Mouse (Mus musculus): Measurements from ENCODE around the gene Mx1. TPM values are rescaled to one million over a fixed set of nuclear protein-coding genes. Genes with fewer than 3 reads are reported as not detected.

Mx1 gene
- polyA plus RNA-seq, 1 experiment from 2014 or later: not detected

DNA sequence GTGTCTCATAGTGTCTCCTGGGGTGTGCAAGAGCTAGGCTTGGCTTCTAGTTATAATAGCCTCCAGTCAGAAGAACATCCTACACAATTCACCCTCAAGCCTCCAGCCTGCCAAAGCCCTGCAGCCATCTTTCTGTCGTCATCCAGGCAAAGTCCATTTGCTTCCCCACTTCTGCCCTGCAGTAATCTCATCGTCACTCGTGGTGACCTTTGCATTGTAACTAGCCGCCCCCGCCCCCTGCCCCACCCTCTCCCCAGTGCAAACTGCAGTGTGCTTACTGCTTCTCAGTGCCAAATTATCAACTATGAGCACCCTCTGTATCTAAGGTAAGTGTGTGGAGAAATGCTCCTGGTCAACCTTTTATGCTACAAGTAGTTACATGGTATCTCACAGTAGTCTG, 35.0 kb upstream of the Mx1 start:
- Histone ChIP-seq H3K27me3 (replicated peaks; ENCODE audit: control insufficient read depth, insufficient read depth, low read length) (no peaks in the 10 kb centered on the region), H3K4me2 (ENCODE audit: low read length) (no peak overlapping the region), H3K4me3 (replicated peaks; ENCODE audit: low read length) (no peak overlapping the region), H3K4me1 (replicated peaks; ENCODE audit: control insufficient read depth, insufficient read depth, low read length) (no peaks in the 10 kb centered on the region), H3K36me3 (ENCODE audit: control insufficient read depth, insufficient read depth) (no peaks in the 10 kb centered on the region), H3K9me3 (ENCODE audit: control insufficient read depth, low read length) (no peaks in the 10 kb centered on the region), H3K9ac (replicated peaks; ENCODE audit: low read depth, low read length) (no peak overlapping the region), H3K27ac (ENCODE audit: low read length) (no peak overlapping the region)
- ATAC-seq: no peak
- WGBS: 66% methylated on average over 5 of the region's 5 CpGs

- Histone ChIP-seq H3K4me1 (replicated peaks; ENCODE audit: control insufficient read depth, insufficient read depth, low read length) (no peaks in the 10 kb centered on the region), H3K27ac (ENCODE audit: low read length) (no peak overlapping the region), H3K36me3 (ENCODE audit: control insufficient read depth, insufficient read depth) (no peaks in the 10 kb centered on the region), H3K9ac (replicated peaks; ENCODE audit: low read depth, low read length) (no peak overlapping the region), H3K9me3 (ENCODE audit: control insufficient read depth, low read length) (no peaks in the 10 kb centered on the region), H3K4me2 (ENCODE audit: low read length) (no peak overlapping the region), H3K4me3 (replicated peaks; ENCODE audit: low read length) (no peak overlapping the region), H3K27me3 (replicated peaks; ENCODE audit: control insufficient read depth, insufficient read depth, low read length) (no peaks in the 10 kb centered on the region)
- WGBS: 50% methylated on average over 3 of the region's 3 CpGs
- ATAC-seq: no peak
Measured at GRCm38 (mm10) chr16:97496026-97496425, 33.3 kb upstream of the Mx1 start.

DNA sequence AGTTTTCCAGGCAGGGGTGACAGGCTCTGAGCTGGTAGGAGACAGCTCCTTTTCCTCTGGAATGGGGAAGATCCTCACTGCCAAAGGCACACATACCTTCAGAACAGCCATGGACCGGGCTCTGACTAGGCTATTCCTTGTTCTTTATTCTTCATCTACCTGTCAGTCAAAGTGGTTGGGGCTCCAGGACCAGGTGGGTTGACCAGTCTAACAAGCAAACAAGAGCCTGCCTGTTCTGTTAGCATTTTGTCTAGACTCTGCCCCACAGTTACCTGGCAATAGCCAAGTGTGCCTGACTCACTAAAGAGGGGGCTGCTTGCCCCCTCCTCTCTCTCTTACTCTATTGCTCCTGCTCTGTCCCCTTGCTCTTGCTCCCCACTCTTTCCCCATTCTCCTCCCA, 29.7 kb upstream of the Mx1 start:
- 91% methylated on average over 1 of the region's 1 CpGs for WGBS
- Histone ChIP-seq H3K27ac (ENCODE audit: low read length) (no peak overlapping the region), H3K4me3 (replicated peaks; ENCODE audit: low read length) (no peak overlapping the region), H3K4me2 (ENCODE audit: low read length) (no peak overlapping the region), H3K9me3 (ENCODE audit: control insufficient read depth, low read length) (no peaks in the 10 kb centered on the region), H3K27me3 (replicated peaks; ENCODE audit: control insufficient read depth, insufficient read depth, low read length) (no peaks in the 10 kb centered on the region), H3K4me1 (replicated peaks; ENCODE audit: control insufficient read depth, insufficient read depth, low read length) (no peaks in the 10 kb centered on the region), H3K9ac (replicated peaks; ENCODE audit: low read depth, low read length) (no peak overlapping the region), H3K36me3 (ENCODE audit: control insufficient read depth, insufficient read depth) (no peaks in the 10 kb centered on the region)
- ATAC-seq: no peak

DNA sequence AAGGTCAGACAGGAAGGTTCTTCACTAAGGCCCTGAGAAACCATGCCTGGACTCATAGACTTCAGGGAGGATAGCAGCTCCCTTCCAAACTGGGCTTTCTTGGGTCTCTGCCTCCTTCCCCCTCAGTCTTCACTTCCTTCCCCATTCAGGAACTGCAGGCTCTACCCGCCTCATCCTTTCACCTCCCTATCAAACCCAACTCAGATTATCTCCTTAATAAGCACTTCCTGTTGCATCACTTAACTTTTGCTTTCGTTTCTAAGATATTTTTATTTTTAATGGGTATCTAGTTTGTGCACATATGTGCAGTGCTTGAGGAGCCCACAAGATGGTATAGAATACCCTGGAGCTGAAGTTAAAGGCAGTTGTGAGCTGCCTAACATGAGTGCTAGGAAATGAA, 15.9 kb upstream of the Mx1 start:
- Histone ChIP-seq H3K36me3 (ENCODE audit: control insufficient read depth, insufficient read depth) (no peaks in the 10 kb centered on the region), H3K4me1 (replicated peaks; ENCODE audit: control insufficient read depth, insufficient read depth, low read length) (no peaks in the 10 kb centered on the region), H3K4me3 (replicated peaks; ENCODE audit: low read length) (no peak overlapping the region), H3K9ac (replicated peaks; ENCODE audit: low read depth, low read length) (no peak overlapping the region), H3K4me2 (ENCODE audit: low read length) (no peak overlapping the region), H3K9me3 (ENCODE audit: control insufficient read depth, low read length) (no peaks in the 10 kb centered on the region), H3K27ac (ENCODE audit: low read length) (no peak overlapping the region), H3K27me3 (replicated peaks; ENCODE audit: control insufficient read depth, insufficient read depth, low read length) (no peaks in the 10 kb centered on the region)
- WGBS: 81% methylated on average over 2 of the region's 2 CpGs
- ATAC-seq: no peak

- Histone ChIP-seq H3K27ac (ENCODE audit: low read length) (no peak overlapping the region), H3K27me3 (replicated peaks; ENCODE audit: control insufficient read depth, insufficient read depth, low read length) (no peaks in the 10 kb centered on the region), H3K9me3 (ENCODE audit: control insufficient read depth, low read length) (no peaks in the 10 kb centered on the region), H3K9ac (replicated peaks; ENCODE audit: low read depth, low read length) (no peak overlapping the region), H3K4me2 (ENCODE audit: low read length) (no peak overlapping the region), H3K4me3 (replicated peaks; ENCODE audit: low read length) (no peak overlapping the region), H3K36me3 (ENCODE audit: control insufficient read depth, insufficient read depth) (no peaks in the 10 kb centered on the region), H3K4me1 (replicated peaks; ENCODE audit: control insufficient read depth, insufficient read depth, low read length) (no peaks in the 10 kb centered on the region)
- whole genome bisulfite sequencing: 79% methylated on average over 1 of the region's 1 CpGs
- ATAC-seq: no peak
Measured at GRCm38 (mm10) chr16:97476524-97476923, 13.8 kb upstream of the Mx1 start.

- Histone ChIP-seq H3K36me3 (ENCODE audit: control insufficient read depth, insufficient read depth) (no peaks in the 10 kb centered on the region), H3K9me3 (ENCODE audit: control insufficient read depth, low read length) (no peaks in the 10 kb centered on the region), H3K27me3 (replicated peaks; ENCODE audit: control insufficient read depth, insufficient read depth, low read length) (no peaks in the 10 kb centered on the region), H3K27ac (ENCODE audit: low read length) (no peak overlapping the region), H3K4me3 (replicated peaks; ENCODE audit: low read length) (no peak overlapping the region), H3K4me1 (replicated peaks; ENCODE audit: control insufficient read depth, insufficient read depth, low read length) (no peaks in the 10 kb centered on the region), H3K9ac (replicated peaks; ENCODE audit: low read depth, low read length) (no peak overlapping the region), H3K4me2 (ENCODE audit: low read length) (no peak overlapping the region)
- ATAC-seq: no peak
- WGBS: 95% methylated on average over 3 of the region's 3 CpGs
Measured at GRCm38 (mm10) chr16:97475581-97475980, 12.9 kb upstream of the Mx1 start.

- Histone ChIP-seq H3K36me3 (ENCODE audit: control insufficient read depth, insufficient read depth) (no peaks in the 10 kb centered on the region), H3K27me3 (replicated peaks; ENCODE audit: control insufficient read depth, insufficient read depth, low read length) (no peaks in the 10 kb centered on the region), H3K27ac (ENCODE audit: low read length) (no peak overlapping the region), H3K9me3 (ENCODE audit: control insufficient read depth, low read length) (no peaks in the 10 kb centered on the region), H3K4me1 (replicated peaks; ENCODE audit: control insufficient read depth, insufficient read depth, low read length) (no peaks in the 10 kb centered on the region), H3K9ac (replicated peaks; ENCODE audit: low read depth, low read length) (no peak overlapping the region), H3K4me3 (replicated peaks; ENCODE audit: low read length) (no peak overlapping the region), H3K4me2 (ENCODE audit: low read length) (no peak overlapping the region)
- 83% methylated on average over 2 of the region's 2 CpGs for WGBS
- ATAC-seq: no peak
Measured at GRCm38 (mm10) chr16:97474671-97475070, 12.0 kb upstream of the Mx1 start.

- Histone ChIP-seq H3K9ac (replicated peaks; ENCODE audit: low read depth, low read length) (no peak overlapping the region), H3K36me3 (ENCODE audit: control insufficient read depth, insufficient read depth) (no peaks in the 10 kb centered on the region), H3K4me3 (replicated peaks; ENCODE audit: low read length) (no peak overlapping the region), H3K4me2 (ENCODE audit: low read length) (no peak overlapping the region), H3K9me3 (ENCODE audit: control insufficient read depth, low read length) (no peaks in the 10 kb centered on the region), H3K4me1 (replicated peaks; ENCODE audit: control insufficient read depth, insufficient read depth, low read length) (no peaks in the 10 kb centered on the region), H3K27me3 (replicated peaks; ENCODE audit: control insufficient read depth, insufficient read depth, low read length) (no peaks in the 10 kb centered on the region), H3K27ac (ENCODE audit: low read length) (no peak overlapping the region)
- WGBS: 76% methylated on average over 4 of the region's 4 CpGs
- no peak for ATAC-seq
Measured at GRCm38 (mm10) chr16:97467993-97468791, 5.5 kb upstream of the Mx1 start.

DNA sequence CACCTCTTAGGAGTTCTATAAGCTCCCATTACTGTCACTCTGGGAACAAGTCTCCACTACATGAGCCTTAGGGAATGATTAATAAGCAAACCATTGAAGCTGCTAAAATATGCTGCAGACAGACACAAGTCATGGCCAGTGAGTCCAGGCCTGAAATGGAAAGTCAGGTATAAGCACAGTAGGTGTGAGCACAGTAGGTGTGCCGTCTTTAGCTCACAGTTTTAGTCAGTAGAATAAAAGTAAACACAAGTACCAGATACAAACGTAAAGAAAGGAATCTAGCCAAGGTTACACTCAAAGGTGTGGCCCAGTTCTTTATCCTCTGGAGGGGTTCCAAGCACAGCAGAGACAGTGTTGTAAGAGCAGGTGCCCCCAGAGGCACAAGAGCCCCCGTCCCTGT, 4.8 kb upstream of the Mx1 start:
- Histone ChIP-seq H3K4me2 (ENCODE audit: low read length) (no peak overlapping the region), H3K9me3 (ENCODE audit: control insufficient read depth, low read length) (no peaks in the 10 kb centered on the region), H3K27ac (ENCODE audit: low read length) (no peak overlapping the region), H3K27me3 (replicated peaks; ENCODE audit: control insufficient read depth, insufficient read depth, low read length) (no peaks in the 10 kb centered on the region), H3K4me3 (replicated peaks; ENCODE audit: low read length) (no peak overlapping the region), H3K36me3 (ENCODE audit: control insufficient read depth, insufficient read depth) (no peaks in the 10 kb centered on the region), H3K9ac (replicated peaks; ENCODE audit: low read depth, low read length) (no peak overlapping the region), H3K4me1 (replicated peaks; ENCODE audit: control insufficient read depth, insufficient read depth, low read length) (no peaks in the 10 kb centered on the region)
- no peak for ATAC-seq
- 82% methylated on average over 3 of the region's 3 CpGs for WGBS

Measured in forebrain, embryonic 16.5 days (tissue).